Mouse (Mus musculus) heart, postnatal 0 days (tissue): ENCODE measurements around the gene Gm20708. TPM values are rescaled to one million over a fixed set of nuclear protein-coding genes. Genes with fewer than 3 reads are reported as not detected.
A peak's percentile ranks its signal among the peaks of the same experiment; 100 is the strongest.

Experiments used
- ATAC-seq: fragments of 200-750 bp; cut with Nextera tagmentation; 2 replicates; pipeline ENCODE4 v1.8.0; 2017; ENCODE audit warnings: low read depth, moderate number of reproducible peaks, moderate library complexity; ENCODE audit not compliant: insufficient read depth
- DNase-seq: peaks from one replicate; pipeline ENCODE4 v3.0.0-alpha.2; 2016; ENCODE audit warnings: low spot score
- H3K27ac ChIP-seq: fragments of 300-500 bp; sonication (generic); 2 replicates; pipeline ENCODE4 v1.5.1; 2014; ENCODE audit warnings: low read depth, mild to moderate bottlenecking
- H3K27me3 ChIP-seq: fragments of 300-500 bp; sonication (generic); 2 replicates; pipeline ENCODE4 v1.6.1; 2014; ENCODE audit warnings: low read length, mixed read lengths; ENCODE audit not compliant: control insufficient read depth, insufficient read depth
- H3K36me3 ChIP-seq: fragments of 300-500 bp; sonication (generic); replicated peaks from 2 replicates; pipeline ENCODE4 v1.6.1; 2014; ENCODE audit warnings: low read length, mixed read lengths; ENCODE audit not compliant: control insufficient read depth, insufficient read depth
- H3K4me1 ChIP-seq: fragments of 300-500 bp; sonication (generic); 2 replicates; pipeline ENCODE4 v1.6.1; 2014; ENCODE audit warnings: antibody characterized with exemption; ENCODE audit not compliant: control insufficient read depth, insufficient read depth
- H3K4me2 ChIP-seq: fragments of 300-500 bp; sonication (generic); 2 replicates; pipeline ENCODE4 v1.6.1; 2014; ENCODE audit warnings: low read depth, mild to moderate bottlenecking, low read length, moderate library complexity
- H3K4me3 ChIP-seq: fragments of 300-500 bp; sonication (generic); 2 replicates; pipeline ENCODE4 v1.5.1; 2014; ENCODE audit warnings: low read depth, low read length
- H3K9ac ChIP-seq: fragments of 300-500 bp; sonication (generic); replicated peaks from 2 replicates; pipeline ENCODE4 v1.6.1; 2014; ENCODE audit warnings: low read depth, low read length, mixed read lengths
- H3K9me3 ChIP-seq: fragments of 300-500 bp; sonication (generic); replicated peaks from 2 replicates; pipeline ENCODE4 v1.6.1; 2016; ENCODE audit warnings: low read length; ENCODE audit not compliant: control insufficient read depth
- CTCF ChIP-seq: IDR thresholded peaks from 2 replicates; pipeline ENCODE4 v1.5.1; 2016; ENCODE audit warnings: antibody characterized with exemption, control low read depth, low read depth
- EP300 ChIP-seq: IDR thresholded peaks from 2 replicates; pipeline ENCODE4 v1.6.1; 2016; ENCODE audit warnings: antibody characterized with exemption, low read depth
- whole genome bisulfite sequencing: fragments of 180-500 bp; shearing (Covaris S2); extraction: QIAGEN DNeasy Blood & Tissue Kit; methylation state at CpG from one replicate; pipeline ENCODE4 v1.1.7; 2014; 5-methylcytosine and 5-hydroxymethylcytosine counted together
- polyA plus RNA-seq: library from polyadenylated mRNA; unstranded; fragments of >200 nt; fragmentation: Nextera tagmentation; extraction: Ambion mirVana; gene quantifications from 2 replicates; pipeline ENCODE4 v1.2.1, GENCODE M21; 2015
- total RNA-seq: library from RNA; depleted of rRNA; stranded (reverse); fragments of >200 nt; gene quantifications from 2 replicates; pipeline ENCODE4 v1.2.3, GENCODE M21; 2014; ENCODE audit warnings: low replicate concordance

Gm20708 gene
- total and polyA plus RNA-seq, 2 experiments from 2014 or later, result 0.68 to 2.6 TPM

GRCm38 (mm10) chr11:117864805-117865204 is 55.3 kb downstream of the Gm20708 start:
- ATAC-seq, result no peak
- Histone ChIP-seq H3K9ac (no peak overlapping the region), H3K36me3 (no peaks in the 10 kb centered on the region), H3K4me3 (no peak overlapping the region), H3K27ac (no peak overlapping the region), H3K4me2 (no peak overlapping the region), H3K9me3 (no peaks in the 10 kb centered on the region), H3K27me3 (peaks cover 25% of the 10 kb centered on the region), H3K4me1 (no peaks in the 10 kb centered on the region)
- TF ChIP-seq EP300, result no peak
- no peak for TF ChIP-seq CTCF
- no peak for DNase-seq
- 60% methylated on average over 2 of the region's 2 CpGs for WGBS

GRCm38 (mm10) chr11:117865988-117866387 is 56.5 kb downstream of the Gm20708 start:
- Histone ChIP-seq H3K36me3 (no peaks in the 10 kb centered on the region), H3K27ac (no peak overlapping the region), H3K9me3 (no peaks in the 10 kb centered on the region), H3K27me3 (peaks cover 13% of the 10 kb centered on the region), H3K4me2 (no peak overlapping the region), H3K4me1 (no peaks in the 10 kb centered on the region; the same call in 1 of the 2 replicates), H3K9ac (no peak overlapping the region), H3K4me3 (no peak overlapping the region)
- 57% methylated on average over 6 of the region's 6 CpGs for WGBS
- no peak for DNase-seq
- ATAC-seq, result no peak
- TF ChIP-seq EP300 (no peak), CTCF (no peak)

- 40% methylated on average over 12 of the region's 12 CpGs for WGBS
- Histone ChIP-seq H3K4me3 (no peak overlapping the region), H3K27me3 (no peaks in the 10 kb centered on the region), H3K36me3 (no peaks in the 10 kb centered on the region), H3K4me1 (peaks cover 11% of the 10 kb centered on the region), H3K4me2 (no peak overlapping the region), H3K27ac (no peak overlapping the region), H3K9ac (no peak overlapping the region), H3K9me3 (no peaks in the 10 kb centered on the region)
- peak; percentile 74 for DNase-seq
- TF ChIP-seq EP300 (no peak), CTCF (peak; percentile 98)
- ATAC-seq, result peak; percentile 12; the same call in 1 of the 2 replicates
Measured at GRCm38 (mm10) chr11:117870688-117871365, 61.4 kb downstream of the Gm20708 start.

GRCm38 (mm10) chr11:117871376-117871775 is 61.9 kb downstream of the Gm20708 start:
- ATAC-seq, result no peak
- TF ChIP-seq CTCF, result no peak
- TF ChIP-seq EP300, result no peak
- H3K4me1 ChIP-seq, result peaks cover 14% of the 10 kb centered on the region
- no peak for DNase-seq
- H3K36me3 ChIP-seq, result no peaks in the 10 kb centered on the region
- H3K4me2 ChIP-seq, result peak overlapping the region; percentile 3; the same call in 1 of the 2 replicates
- no peaks in the 10 kb centered on the region for H3K9me3 ChIP-seq
- 73% methylated on average over 5 of the region's 5 CpGs for WGBS
- H3K9ac ChIP-seq, result no peak overlapping the region
- no peak overlapping the region for H3K4me3 ChIP-seq
- no peaks in the 10 kb centered on the region for H3K27me3 ChIP-seq
- H3K27ac ChIP-seq, result no peak overlapping the region

- WGBS, result 61% methylated on average over 12 of the region's 12 CpGs
- DNase-seq (no peak), ATAC-seq (no peak)
- Histone ChIP-seq H3K27me3 (no peaks in the 10 kb centered on the region), H3K9me3 (no peaks in the 10 kb centered on the region), H3K4me1 (peaks cover 14% of the 10 kb centered on the region), H3K9ac (no peak overlapping the region), H3K4me2 (peak overlapping the region; percentile 90; the same call in 1 of the 2 replicates), H3K27ac (peak overlapping the region; percentile 22; the same call in 1 of the 2 replicates), H3K36me3 (no peaks in the 10 kb centered on the region), H3K4me3 (no peak overlapping the region)
- TF ChIP-seq EP300 (no peak), CTCF (no peak)
Measured at GRCm38 (mm10) chr11:117871911-117872584, 62.6 kb downstream of the Gm20708 start.
